Mouse (Mus musculus): ENCODE data around the gene Syne2.

Syne2 gene

GRCm38 (mm10) chr12:76051879-76052278 lies 233.9 kb downstream of the Syne2 start:
- DNase-seq = no peak

- no peak for DNase-seq
These were observed 236.7 kb downstream of the Syne2 start for GRCm38 (mm10) chr12:76054653-76055052.

- DNase-seq = no peak
These were observed 245.1 kb downstream of the Syne2 start for GRCm38 (mm10) chr12:76063001-76063400.

GRCm38 (mm10) chr12:76070386-76070785 lies 252.5 kb downstream of the Syne2 start:
- DNase-seq = no peak

- DNase-seq = no peak
These were observed 254.3 kb downstream of the Syne2 start for GRCm38 (mm10) chr12:76071935-76072849.

GRCm38 (mm10) chr12:76073066-76073826 lies 255.3 kb downstream of the Syne2 start:
- DNase-seq = no peak

GRCm38 (mm10) chr12:76073981-76074380 lies 256.0 kb downstream of the Syne2 start:
- DNase-seq = no peak

- DNase-seq = peak in 1 of 2 experiments; percentile 46
These were observed 263.1 kb downstream of the Syne2 start for GRCm38 (mm10) chr12:76080876-76081556.

GRCm38 (mm10) chr12:76081557-76082211 lies 263.8 kb downstream of the Syne2 start:
- peak; percentile 93 to 94 for DNase-seq

GRCm38 (mm10) chr12:76085066-76085465 lies 267.1 kb downstream of the Syne2 start:
- no peak for DNase-seq

GRCm38 (mm10) chr12:76085956-76086905 lies 268.3 kb downstream of the Syne2 start:
- DNase-seq = no peak

- no peak for DNase-seq
These were observed 269.1 kb downstream of the Syne2 start for GRCm38 (mm10) chr12:76087025-76087424.

- DNase-seq = no peak
These were observed 275.0 kb downstream of the Syne2 start for GRCm38 (mm10) chr12:76092789-76093466.

- DNase-seq = peak; percentile 55 to 61
These were observed 276.0 kb downstream of the Syne2 start for GRCm38 (mm10) chr12:76093613-76094588.

GRCm38 (mm10) chr12:76095117-76096035 lies 277.4 kb downstream of the Syne2 start:
- peak; percentile 50 to 64 for DNase-seq

- DNase-seq = peak; percentile 79 to 81
These were observed 284.7 kb downstream of the Syne2 start for GRCm38 (mm10) chr12:76102621-76103020.

GRCm38 (mm10) chr12:76104596-76105351 lies 286.8 kb downstream of the Syne2 start:
- DNase-seq = peak; percentile 39 to 47

All from cerebellum, postnatal 10 days (tissue).